Mouse (Mus musculus): Measurements from ENCODE around the gene Supt7l. TPM values are rescaled to one million over a fixed set of nuclear protein-coding genes. Genes with fewer than 3 reads are reported as not detected.

Supt7l gene
- polyA plus RNA-seq, 1 experiment from 2014 or later, result 22.0 TPM

DNA sequence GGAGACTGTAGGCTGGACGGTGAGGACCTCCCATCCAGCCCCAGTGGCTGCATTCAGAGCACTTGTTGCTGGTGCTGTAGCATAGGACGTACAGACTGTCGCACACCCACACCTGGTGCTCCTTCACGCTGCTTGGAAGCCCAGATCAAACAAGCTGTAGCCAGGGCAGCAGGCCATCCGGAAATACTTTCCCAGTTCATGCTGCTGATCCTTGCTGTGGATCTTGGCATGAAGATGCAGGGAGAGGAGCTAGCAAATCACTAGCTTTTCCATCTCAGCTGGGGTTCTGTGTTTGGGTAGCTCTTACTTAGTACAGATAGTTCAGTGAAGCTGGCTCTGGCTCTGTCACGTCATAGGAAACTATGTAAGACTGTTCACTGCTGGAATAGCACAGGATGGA lies 57.9 kb downstream of the Supt7l start:
- no peak overlapping the region for H3K9ac ChIP-seq (ENCODE audit: low read depth, low read length)
- no peaks in the 10 kb centered on the region for H3K9me3 ChIP-seq (ENCODE audit: control insufficient read depth, low read length)
- H3K36me3 ChIP-seq (ENCODE audit: control insufficient read depth, insufficient read depth, low read length), result peaks cover 59% of the 10 kb centered on the region
- no peak overlapping the region for H3K4me3 ChIP-seq (ENCODE audit: low read length)
- 93% methylated on average over 6 of the region's 6 CpGs for WGBS
- H3K4me2 ChIP-seq (ENCODE audit: low read length), result no peak overlapping the region
- H3K27me3 ChIP-seq (replicated peaks; ENCODE audit: control insufficient read depth, insufficient read depth, low read length), result no peaks in the 10 kb centered on the region
- H3K27ac ChIP-seq (ENCODE audit: low read depth, low read length), result no peak overlapping the region
- H3K4me1 ChIP-seq (ENCODE audit: control insufficient read depth, insufficient read depth, low read depth, low read length), result no peaks in the 10 kb centered on the region
- no peak for ATAC-seq

- H3K4me2 ChIP-seq (ENCODE audit: low read length), result no peak overlapping the region
- H3K36me3 ChIP-seq (ENCODE audit: control insufficient read depth, insufficient read depth, low read length), result peaks cover 44% of the 10 kb centered on the region
- no peaks in the 10 kb centered on the region for H3K4me1 ChIP-seq (ENCODE audit: control insufficient read depth, insufficient read depth, low read depth, low read length)
- H3K27me3 ChIP-seq (replicated peaks; ENCODE audit: control insufficient read depth, insufficient read depth, low read length), result no peaks in the 10 kb centered on the region
- no peak overlapping the region for H3K27ac ChIP-seq (ENCODE audit: low read depth, low read length)
- WGBS, result 92% methylated on average over 3 of the region's 3 CpGs
- no peak for ATAC-seq
- H3K9ac ChIP-seq (ENCODE audit: low read depth, low read length), result no peak overlapping the region
- no peaks in the 10 kb centered on the region for H3K9me3 ChIP-seq (ENCODE audit: control insufficient read depth, low read length)
- H3K4me3 ChIP-seq (ENCODE audit: low read length), result no peak overlapping the region
Observed at GRCm38 (mm10) chr5:31467798-31468197, 59.8 kb downstream of the Supt7l start.

Other genes with a start within 250 kb of the Supt7l start
- 31.5 and 38.2 TPM in 2 replicates for gene Ift172, start 236.7 kb downstream of the Supt7l start, polyA plus RNA-seq (2015; fragmentation: Nextera tagmentation; extraction: Ambion mirVana)
- 102 and 105 TPM in 2 replicates for gene Fndc4, start 231.7 kb downstream of the Supt7l start, polyA plus RNA-seq (2015; fragmentation: Nextera tagmentation; extraction: Ambion mirVana)
- gene Gckr, start 230.4 kb downstream of the Supt7l start, polyA plus RNA-seq (2015; fragmentation: Nextera tagmentation; extraction: Ambion mirVana), result 0.25 and 0.26 TPM in 2 replicates
- 112 and 122 TPM in 2 replicates for gene Zfp512, start 75.4 kb downstream of the Supt7l start, polyA plus RNA-seq (2015; fragmentation: Nextera tagmentation; extraction: Ambion mirVana)
- 0.09 TPM in 1 of 2 replicates, not detected in the other for gene 4930548H24Rik, start 42.1 kb downstream of the Supt7l start, polyA plus RNA-seq (2015; fragmentation: Nextera tagmentation; extraction: Ambion mirVana)
- gene Gpn1, start 33.1 kb downstream of the Supt7l start, polyA plus RNA-seq (2015; fragmentation: Nextera tagmentation; extraction: Ambion mirVana), result 85.4 and 92.1 TPM in 2 replicates
- 30.3 and 34.4 TPM in 2 replicates for gene Slc4a1ap, start 812 bp downstream of the Supt7l start, polyA plus RNA-seq (2015; fragmentation: Nextera tagmentation; extraction: Ambion mirVana)
- gene Mrpl33, start 69.1 kb upstream of the Supt7l start, polyA plus RNA-seq (2015; fragmentation: Nextera tagmentation; extraction: Ambion mirVana), result 197 and 215 TPM in 2 replicates
- 2.0 and 2.8 TPM in 2 replicates for gene Rbks, start 169.8 kb upstream of the Supt7l start, polyA plus RNA-seq (2015; fragmentation: Nextera tagmentation; extraction: Ambion mirVana)
- gene Babam2, start 169.9 kb upstream of the Supt7l start, polyA plus RNA-seq (2015; fragmentation: Nextera tagmentation; extraction: Ambion mirVana), result 49.0 and 53.3 TPM in 2 replicates

Measured in hindbrain, embryonic 16.5 days (tissue).